Mouse (Mus musculus) embryonic facial prominence, embryonic 12.5 days (tissue): ENCODE data around the gene Apbb2. TPM values are rescaled to one million over a fixed set of nuclear protein-coding genes. Genes with fewer than 3 reads are reported as not detected.

ENCODE experiments used
- ATAC-seq: fragments of 200-750 bp; cut with Nextera tagmentation; 2 replicates; pipeline ENCODE4 v1.8.0; 2017; ENCODE audit not compliant: insufficient number of reproducible peaks, insufficient read depth, low FRiP score, low TSS enrichment
- H3K27ac ChIP-seq: fragments of 300-500 bp; sonication (generic); 2 replicates; pipeline ENCODE4 v1.5.1; 2016; ENCODE audit warnings: mild to moderate bottlenecking
- H3K27me3 ChIP-seq: fragments of 300-500 bp; sonication (generic); 2 replicates; pipeline ENCODE4 v1.6.1; 2016; ENCODE audit warnings: mild to moderate bottlenecking, moderate library complexity
- H3K36me3 ChIP-seq: fragments of 300-500 bp; sonication (generic); 2 replicates; pipeline ENCODE4 v1.6.1; 2016; ENCODE audit warnings: mild to moderate bottlenecking
- H3K4me1 ChIP-seq: fragments of 300-500 bp; sonication (generic); 2 replicates; pipeline ENCODE4 v1.6.1; 2016
- H3K4me2 ChIP-seq: fragments of 300-500 bp; sonication (generic); replicated peaks from 2 replicates; pipeline ENCODE4 v1.6.1; 2016; ENCODE audit warnings: mild to moderate bottlenecking, moderate library complexity
- H3K4me3 ChIP-seq: fragments of 300-500 bp; sonication (generic); 2 replicates; pipeline ENCODE4 v1.5.1; 2016; ENCODE audit warnings: mild to moderate bottlenecking
- H3K9ac ChIP-seq: fragments of 300-500 bp; sonication (generic); 2 replicates; pipeline ENCODE4 v1.6.1; 2016; ENCODE audit warnings: mild to moderate bottlenecking, moderate library complexity
- H3K9me3 ChIP-seq: fragments of 300-500 bp; sonication (generic); 2 replicates; pipeline ENCODE4 v1.6.1; 2016; ENCODE audit warnings: mild to moderate bottlenecking, moderate library complexity
- WGBS: fragments of 180-500 bp; shearing (Covaris S2); methylation state at CpG from one replicate; pipeline ENCODE4 v1.1.7; 2016; 5-methylcytosine and 5-hydroxymethylcytosine counted together
- polyA plus RNA-seq: library from polyadenylated mRNA; unstranded; fragments of >200 nt; fragmentation: Nextera tagmentation; extraction: Ambion mirVana; gene quantifications from 2 replicates; pipeline ENCODE4 v1.2.1, GENCODE M21; 2016

The Apbb2 gene
- polyA plus RNA-seq, 1 experiment from 2014 or later, result 53.2 TPM

GRCm38 (mm10) chr5:66458851-66459250 is 159.7 kb downstream of the Apbb2 start:
- Histone ChIP-seq H3K36me3 (peaks cover 7% of the 10 kb centered on the region; the same call in 1 of the 2 replicates), H3K9ac (no peak overlapping the region), H3K27ac (no peak overlapping the region), H3K27me3 (no peaks in the 10 kb centered on the region), H3K9me3 (no peaks in the 10 kb centered on the region), H3K4me3 (no peak overlapping the region), H3K4me1 (peaks cover 6% of the 10 kb centered on the region; the same call in 1 of the 2 replicates), H3K4me2 (no peak overlapping the region)
- ATAC-seq, result no peak
- 67% methylated on average over 5 of the region's 5 CpGs for WGBS

GRCm38 (mm10) chr5:66455271-66455670 is 163.3 kb downstream of the Apbb2 start:
- Histone ChIP-seq H3K27ac (no peak overlapping the region), H3K9ac (no peak overlapping the region), H3K4me3 (no peak overlapping the region), H3K4me1 (peaks cover 6% of the 10 kb centered on the region; the same call in 1 of the 2 replicates), H3K27me3 (no peaks in the 10 kb centered on the region), H3K4me2 (no peak overlapping the region), H3K36me3 (peaks cover 12% of the 10 kb centered on the region), H3K9me3 (no peaks in the 10 kb centered on the region)
- no peak for ATAC-seq
- WGBS, result 88% methylated on average over 5 of the region's 5 CpGs

- WGBS, result 82% methylated on average over 4 of the region's 4 CpGs
- Histone ChIP-seq H3K4me1 (peaks cover 6% of the 10 kb centered on the region; the same call in 1 of the 2 replicates), H3K27ac (no peak overlapping the region), H3K4me2 (no peak overlapping the region), H3K27me3 (no peaks in the 10 kb centered on the region), H3K9me3 (no peaks in the 10 kb centered on the region), H3K4me3 (no peak overlapping the region), H3K9ac (no peak overlapping the region), H3K36me3 (peaks cover 10% of the 10 kb centered on the region)
- ATAC-seq, result no peak
Observed at GRCm38 (mm10) chr5:66454826-66455225, 163.8 kb downstream of the Apbb2 start.

GRCm38 (mm10) chr5:66453106-66453505 is 165.5 kb downstream of the Apbb2 start:
- ATAC-seq, result no peak
- Histone ChIP-seq H3K9me3 (no peaks in the 10 kb centered on the region), H3K27ac (no peak overlapping the region), H3K4me2 (no peak overlapping the region), H3K4me3 (no peak overlapping the region), H3K36me3 (peaks cover 10% of the 10 kb centered on the region), H3K9ac (no peak overlapping the region), H3K27me3 (no peaks in the 10 kb centered on the region), H3K4me1 (no peaks in the 10 kb centered on the region)
- 67% methylated on average over 4 of the region's 4 CpGs for WGBS

- Histone ChIP-seq H3K4me3 (no peak overlapping the region), H3K9me3 (no peaks in the 10 kb centered on the region), H3K27me3 (no peaks in the 10 kb centered on the region), H3K9ac (no peak overlapping the region), H3K27ac (no peak overlapping the region), H3K4me2 (no peak overlapping the region), H3K4me1 (no peaks in the 10 kb centered on the region), H3K36me3 (peaks cover 10% of the 10 kb centered on the region)
- 84% methylated on average over 5 of the region's 5 CpGs for WGBS
- no peak for ATAC-seq
Observed at GRCm38 (mm10) chr5:66451561-66451960, 167.0 kb downstream of the Apbb2 start.

- no peak overlapping the region for H3K4me2 ChIP-seq
- H3K27ac ChIP-seq, result no peak overlapping the region
- no peak overlapping the region for H3K4me3 ChIP-seq
- H3K27me3 ChIP-seq, result no peaks in the 10 kb centered on the region
- H3K4me1 ChIP-seq, result no peaks in the 10 kb centered on the region
- H3K9me3 ChIP-seq, result no peaks in the 10 kb centered on the region
- H3K36me3 ChIP-seq, result no peaks in the 10 kb centered on the region
- ATAC-seq, result no peak
- 91% methylated on average over 7 of the region's 7 CpGs for WGBS
- H3K9ac ChIP-seq, result no peak overlapping the region
Observed at GRCm38 (mm10) chr5:66445497-66445896, 173.1 kb downstream of the Apbb2 start.

- Histone ChIP-seq H3K4me2 (no peak overlapping the region), H3K27me3 (no peaks in the 10 kb centered on the region), H3K9me3 (no peaks in the 10 kb centered on the region), H3K4me3 (no peak overlapping the region), H3K4me1 (no peaks in the 10 kb centered on the region), H3K36me3 (no peaks in the 10 kb centered on the region), H3K9ac (no peak overlapping the region), H3K27ac (no peak overlapping the region)
- 89% methylated on average over 7 of the region's 7 CpGs for WGBS
- no peak for ATAC-seq
Observed at GRCm38 (mm10) chr5:66442260-66442659, 176.3 kb downstream of the Apbb2 start.

GRCm38 (mm10) chr5:66436791-66437246 is 181.8 kb downstream of the Apbb2 start:
- H3K4me1 ChIP-seq, result no peaks in the 10 kb centered on the region
- no peak overlapping the region for H3K9ac ChIP-seq
- no peaks in the 10 kb centered on the region for H3K27me3 ChIP-seq
- no peak overlapping the region for H3K4me2 ChIP-seq
- ATAC-seq, result no peak
- 76% methylated on average over 2 of the region's 2 CpGs for WGBS
- H3K27ac ChIP-seq, result no peak overlapping the region
- H3K9me3 ChIP-seq, result no peaks in the 10 kb centered on the region
- H3K36me3 ChIP-seq, result no peaks in the 10 kb centered on the region
- no peak overlapping the region for H3K4me3 ChIP-seq

- Histone ChIP-seq H3K36me3 (no peaks in the 10 kb centered on the region), H3K9ac (no peak overlapping the region), H3K27ac (no peak overlapping the region), H3K4me3 (no peak overlapping the region), H3K27me3 (no peaks in the 10 kb centered on the region), H3K4me2 (no peak overlapping the region), H3K4me1 (no peaks in the 10 kb centered on the region), H3K9me3 (no peaks in the 10 kb centered on the region)
- 96% methylated on average over 4 of the region's 4 CpGs for WGBS
- ATAC-seq, result no peak
Observed at GRCm38 (mm10) chr5:66435158-66435557, 183.4 kb downstream of the Apbb2 start.

- Histone ChIP-seq H3K4me1 (peaks cover 3% of the 10 kb centered on the region; the same call in 1 of the 2 replicates), H3K27me3 (no peaks in the 10 kb centered on the region), H3K36me3 (no peaks in the 10 kb centered on the region), H3K27ac (no peak overlapping the region), H3K4me2 (no peak overlapping the region), H3K9ac (no peak overlapping the region), H3K9me3 (no peaks in the 10 kb centered on the region), H3K4me3 (no peak overlapping the region)
- WGBS, result 53% methylated on average over 2 of the region's 2 CpGs
- ATAC-seq, result no peak
Observed at GRCm38 (mm10) chr5:66429076-66429475, 189.5 kb downstream of the Apbb2 start.

GRCm38 (mm10) chr5:66428071-66428470 is 190.5 kb downstream of the Apbb2 start:
- no peak overlapping the region for H3K27ac ChIP-seq

GRCm38 (mm10) chr5:66423909-66424308 is 194.7 kb downstream of the Apbb2 start:
- WGBS, result 68% methylated on average over 4 of the region's 4 CpGs
- no peaks in the 10 kb centered on the region; the same call in 1 of the 2 replicates for H3K4me1 ChIP-seq
- H3K27me3 ChIP-seq, result no peaks in the 10 kb centered on the region
- H3K4me2 ChIP-seq, result no peak overlapping the region
- H3K4me3 ChIP-seq, result no peak overlapping the region
- no peaks in the 10 kb centered on the region for H3K9me3 ChIP-seq
- no peak overlapping the region for H3K27ac ChIP-seq
- ATAC-seq, result no peak
- no peak overlapping the region for H3K9ac ChIP-seq
- no peaks in the 10 kb centered on the region for H3K36me3 ChIP-seq

More at GRCm38 (mm10) chr5:66428071-66428470, 190.5 kb downstream of the Apbb2 start:
- H3K4me3 ChIP-seq, result no peak overlapping the region
- no peaks in the 10 kb centered on the region for H3K36me3 ChIP-seq
- no peak overlapping the region for H3K4me2 ChIP-seq
- H3K27me3 ChIP-seq, result no peaks in the 10 kb centered on the region
- no peak for ATAC-seq
- H3K9ac ChIP-seq, result no peak overlapping the region
- H3K4me1 ChIP-seq, result peaks cover 3% of the 10 kb centered on the region; the same call in 1 of the 2 replicates
- no peaks in the 10 kb centered on the region for H3K9me3 ChIP-seq

- no peaks in the 10 kb centered on the region for H3K36me3 ChIP-seq
- no peaks in the 10 kb centered on the region for H3K4me1 ChIP-seq
- no peaks in the 10 kb centered on the region for H3K9me3 ChIP-seq
- H3K9ac ChIP-seq, result no peak overlapping the region
- ATAC-seq, result no peak
- H3K4me2 ChIP-seq, result no peak overlapping the region
- no peaks in the 10 kb centered on the region for H3K27me3 ChIP-seq
- H3K27ac ChIP-seq, result no peak overlapping the region
- 87% methylated on average over 4 of the region's 4 CpGs for WGBS
- H3K4me3 ChIP-seq, result no peak overlapping the region
Observed at GRCm38 (mm10) chr5:66423466-66423865, 195.1 kb downstream of the Apbb2 start.
